ENCODE assay signal across 8 mouse cellular contexts in genomic region chr15:85207763-85208162, GRCm38 (mm10). TPM values are rescaled to one million over a fixed set of nuclear protein-coding genes. Genes with fewer than 3 reads are reported as not detected.
DNase-seq lines count a peak whose midpoint lies in the region; ATAC-seq lines count a peak whose summit lies in the region.

No protein-coding gene starts in this region.

- H3K27ac ChIP-seq in embryonic facial prominence, embryonic 13.5 days: peak overlapping the region; percentile 95
- peak overlapping the region; percentile 68 to 74 for H3K27ac ChIP-seq in heart, embryonic 14.5 days (replicated peaks in 1 of 2; ENCODE audit: control insufficient read depth in 1 of 2, insufficient read depth in 1 of 2, low read depth in 2 of 2, low read length in 2 of 2)

- peaks cover 36% of the 10 kb centered on the region for H3K36me3 ChIP-seq in embryonic facial prominence, embryonic 13.5 days
- H3K36me3 ChIP-seq in heart, embryonic 14.5 days (ENCODE audit: control insufficient read depth, insufficient read depth, low read length): no peaks in the 10 kb centered on the region

- peak; percentile 14 for DNase-seq in kidney, adult 11 months
- DNase-seq in kidney, adult 9 months: no peak
- peak; percentile 21 to 55 for DNase-seq in kidney, postnatal 25 days
- DNase-seq in lung, postnatal 36 days: peak; percentile 60
- peak; percentile 55 for DNase-seq in testis, postnatal 10 days (ENCODE audit: low spot score)
- DNase-seq in spleen, postnatal 4 days (ENCODE audit: low spot score in 2 of 2): no peak

- peak overlapping the region; percentile 88 for H3K4me2 ChIP-seq in embryonic facial prominence, embryonic 13.5 days
- H3K4me2 ChIP-seq in heart, embryonic 14.5 days (ENCODE audit: low read length): peak overlapping the region; percentile 87

- H3K4me1 ChIP-seq in embryonic facial prominence, embryonic 13.5 days: peaks cover 53% of the 10 kb centered on the region
- peaks cover 13 to 25% of the 10 kb centered on the region in 2 experiments for H3K4me1 ChIP-seq in heart, embryonic 14.5 days (ENCODE audit: control insufficient read depth in 2 of 2, insufficient read depth in 2 of 2, low read length in 2 of 2)

- H3K9me3 ChIP-seq in embryonic facial prominence, embryonic 13.5 days: peaks cover 3% of the 10 kb centered on the region; the same call in 1 of the 2 replicates
- H3K9me3 ChIP-seq in heart, embryonic 14.5 days (ENCODE audit: control insufficient read depth, low read length): no peaks in the 10 kb centered on the region

- H3K9ac ChIP-seq in embryonic facial prominence, embryonic 13.5 days: peak overlapping the region; percentile 96
- H3K9ac ChIP-seq in heart, embryonic 14.5 days (ENCODE audit: low read length): peak overlapping the region; percentile 56

- 5% methylated on average over 2 of the region's 2 CpGs for WGBS in embryonic facial prominence, embryonic 13.5 days
- WGBS in heart, embryonic 14.5 days: 20% methylated on average over 2 of the region's 2 CpGs

- H3K4me3 ChIP-seq in embryonic facial prominence, embryonic 13.5 days: peak overlapping the region; percentile 79
- H3K4me3 ChIP-seq in heart, embryonic 14.5 days (ENCODE audit: control insufficient read depth in 1 of 2, insufficient read depth in 1 of 2, low read depth in 1 of 2, low read length in 2 of 2): peak overlapping the region; percentile 63 to 75; a peak in 3 of 4 replicates

- ATAC-seq in embryonic facial prominence, embryonic 13.5 days (ENCODE audit: insufficient number of reproducible peaks, insufficient read depth, low FRiP score, low TSS enrichment, low read depth): no peak
- ATAC-seq in heart, embryonic 14.5 days (ENCODE audit: insufficient number of reproducible peaks, insufficient read depth, low FRiP score, low read depth): peak; percentile 57

- H3K27me3 ChIP-seq in embryonic facial prominence, embryonic 13.5 days: no peaks in the 10 kb centered on the region
- H3K27me3 ChIP-seq in heart, embryonic 14.5 days (ENCODE audit: control insufficient read depth, insufficient read depth, low read length): peaks cover 13% of the 10 kb centered on the region

RNA-seq across cellular contexts. Expression of gene Fbln1, which starts 2.0 kb away (rescaled TPM):
- 226 and 238 TPM in 2 replicates for polyA plus RNA-seq in embryonic facial prominence, embryonic 13.5 days (2015; fragmentation: Nextera tagmentation; extraction: Ambion mirVana)
- polyA plus RNA-seq in heart, embryonic 14.5 days (2014; fragmentation: Nextera tagmentation; extraction: Ambion mirVana): 128 and 162 TPM in 2 replicates

Comparison
In these comparisons a context has a peak if more than half of its experiments do, and no peak if none do; other contexts are left out.
1. DNase-seq: peak in kidney, adult 11 months (single experiment), kidney, postnatal 25 days (2 of 2), lung, postnatal 36 days (single experiment) and testis, postnatal 10 days (single experiment); none in kidney, adult 9 months (single experiment) and spleen, postnatal 4 days (0 of 2).